Mouse (Mus musculus): ENCODE data around the gene Adam8. TPM values are rescaled to one million over a fixed set of nuclear protein-coding genes. Genes with fewer than 3 reads are reported as not detected.

Gene Adam8
- polyA plus RNA-seq, 1 experiment from 2014 or later: 2.6 TPM

DNA sequence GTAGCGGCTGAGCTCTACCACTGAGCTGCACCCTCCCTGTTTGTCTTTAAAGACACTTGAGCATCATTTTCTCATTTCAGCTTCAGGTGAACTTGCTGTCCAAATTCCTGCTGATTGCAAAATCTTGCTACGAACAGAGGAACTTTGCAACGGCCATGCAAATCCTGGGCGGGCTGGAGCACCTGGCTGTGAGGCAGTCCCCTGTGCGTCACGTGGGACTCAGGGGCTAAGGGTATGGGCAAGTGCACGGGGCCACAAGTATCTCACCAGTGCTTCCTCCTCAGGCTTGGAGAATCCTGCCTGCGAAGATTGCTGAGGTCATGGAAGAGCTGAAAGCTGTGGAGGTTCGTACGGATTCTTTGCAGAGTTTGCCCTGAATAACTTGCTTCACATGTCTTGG lies 55.7 kb downstream of the Adam8 start:
- ATAC-seq (ENCODE audit: low FRiP score) (no peak), DNase-seq (ENCODE audit: low spot score) (no peak)
- no peaks in the 10 kb centered on the region; the same call in none of the 2 replicates for H3K27me3 ChIP-seq (ENCODE audit: control insufficient read depth, insufficient read depth, low read length)
- H3K9ac ChIP-seq (ENCODE audit: low read depth, low read length): no peak overlapping the region
- H3K4me2 ChIP-seq (replicated peaks; ENCODE audit: low read depth, low read length): no peak overlapping the region
- no peak overlapping the region for H3K4me3 ChIP-seq (ENCODE audit: low read depth, low read length)
- H3K36me3 ChIP-seq (ENCODE audit: control insufficient read depth, insufficient read depth, low read length): no peaks in the 10 kb centered on the region
- no peak overlapping the region for H3K27ac ChIP-seq (ENCODE audit: low read depth, low read length)
- H3K4me1 ChIP-seq (replicated peaks; ENCODE audit: control insufficient read depth, insufficient read depth, low read length): no peaks in the 10 kb centered on the region
- 83% methylated on average over 10 of the region's 10 CpGs for WGBS
- no peaks in the 10 kb centered on the region for H3K9me3 ChIP-seq (ENCODE audit: control insufficient read depth, low read length)

- H3K4me2 ChIP-seq (replicated peaks; ENCODE audit: low read depth, low read length): no peak overlapping the region
These were observed 61.6 kb downstream of the Adam8 start for GRCm38 (mm10) chr7:139930732-139931131.

More at GRCm38 (mm10) chr7:139930732-139931131, 61.6 kb downstream of the Adam8 start:
- H3K36me3 ChIP-seq (ENCODE audit: control insufficient read depth, insufficient read depth, low read length): no peaks in the 10 kb centered on the region
- ATAC-seq (ENCODE audit: low FRiP score) (no peak; the same call in 1 of the 2 replicates), DNase-seq (ENCODE audit: low spot score) (peak; percentile 71)
- no peak overlapping the region for H3K27ac ChIP-seq (ENCODE audit: low read depth, low read length)
- H3K9ac ChIP-seq (ENCODE audit: low read depth, low read length): no peak overlapping the region
- H3K4me3 ChIP-seq (ENCODE audit: low read depth, low read length): no peak overlapping the region
- no peaks in the 10 kb centered on the region for H3K4me1 ChIP-seq (replicated peaks; ENCODE audit: control insufficient read depth, insufficient read depth, low read length)
- H3K27me3 ChIP-seq (ENCODE audit: control insufficient read depth, insufficient read depth, low read length): no peaks in the 10 kb centered on the region
- WGBS: 19% methylated on average over 11 of the region's 11 CpGs
- H3K9me3 ChIP-seq (ENCODE audit: control insufficient read depth, low read length): no peaks in the 10 kb centered on the region

MicroRNAs encoded within 50 kb of the gene (microRNA counts, 519-probe panel; counts per million panel counts)
- not detected for microRNA mmu-miR-202-3p
- not detected for microRNA mmu-miR-202-5p

Other genes starting within 250 kb of the Adam8 start
- gene Adgra1, start 158.4 kb downstream of the Adam8 start, polyA plus RNA-seq (2014; fragmentation: Nextera tagmentation; extraction: Ambion mirVana): 14.4 and 16.4 TPM in 2 replicates
- gene Kndc1, start 97.9 kb downstream of the Adam8 start, polyA plus RNA-seq (2014; fragmentation: Nextera tagmentation; extraction: Ambion mirVana): 1.2 and 1.4 TPM in 2 replicates
- not detected in 2 replicates for gene Utf1, start 48.8 kb downstream of the Adam8 start, polyA plus RNA-seq (2014; fragmentation: Nextera tagmentation; extraction: Ambion mirVana)
- gene 6430531B16Rik, start 13.8 kb downstream of the Adam8 start, polyA plus RNA-seq (2014; fragmentation: Nextera tagmentation; extraction: Ambion mirVana): 0.29 and 0.68 TPM in 2 replicates
- gene Zfp511, start 43.8 kb upstream of the Adam8 start, polyA plus RNA-seq (2014; fragmentation: Nextera tagmentation; extraction: Ambion mirVana): 47.0 and 49.9 TPM in 2 replicates
- 58.1 and 67.4 TPM in 2 replicates for gene Tubgcp2, start 44.1 kb upstream of the Adam8 start, polyA plus RNA-seq (2014; fragmentation: Nextera tagmentation; extraction: Ambion mirVana)
- 106 and 139 TPM in 2 replicates for gene Msx3, start 56.5 kb upstream of the Adam8 start, polyA plus RNA-seq (2014; fragmentation: Nextera tagmentation; extraction: Ambion mirVana)
- 11.2 and 12.1 TPM in 2 replicates for gene Caly, start 90.0 kb upstream of the Adam8 start, polyA plus RNA-seq (2014; fragmentation: Nextera tagmentation; extraction: Ambion mirVana)
- gene Prap1, start 100.8 kb upstream of the Adam8 start, polyA plus RNA-seq (2014; fragmentation: Nextera tagmentation; extraction: Ambion mirVana): 0.27 TPM in 1 of 2 replicates, not detected in the other
- gene Fuom, start 109.9 kb upstream of the Adam8 start, polyA plus RNA-seq (2014; fragmentation: Nextera tagmentation; extraction: Ambion mirVana): 17.7 and 18.4 TPM in 2 replicates
- gene Paox, start 123.2 kb upstream of the Adam8 start, polyA plus RNA-seq (2014; fragmentation: Nextera tagmentation; extraction: Ambion mirVana): 15.2 and 15.8 TPM in 2 replicates
- gene Echs1, start 123.9 kb upstream of the Adam8 start, polyA plus RNA-seq (2014; fragmentation: Nextera tagmentation; extraction: Ambion mirVana): 168 and 184 TPM in 2 replicates
- gene Mtg1, start 145.0 kb upstream of the Adam8 start, polyA plus RNA-seq (2014; fragmentation: Nextera tagmentation; extraction: Ambion mirVana): 22.0 and 32.2 TPM in 2 replicates
- gene Sprn, start 162.3 kb upstream of the Adam8 start, polyA plus RNA-seq (2014; fragmentation: Nextera tagmentation; extraction: Ambion mirVana): 0.94 and 1.9 TPM in 2 replicates
- not detected in 2 replicates for gene Olfr522, start 172.2 kb upstream of the Adam8 start, polyA plus RNA-seq (2014; fragmentation: Nextera tagmentation; extraction: Ambion mirVana)
- gene Olfr523, start 180.7 kb upstream of the Adam8 start, polyA plus RNA-seq (2014; fragmentation: Nextera tagmentation; extraction: Ambion mirVana): not detected in 2 replicates
- not detected in 2 replicates for gene Olfr524, start 213.4 kb upstream of the Adam8 start, polyA plus RNA-seq (2014; fragmentation: Nextera tagmentation; extraction: Ambion mirVana)
- not detected in 2 replicates for gene Cd163l1, start 225.7 kb upstream of the Adam8 start, polyA plus RNA-seq (2014; fragmentation: Nextera tagmentation; extraction: Ambion mirVana)